Comparison of ENCODE assay signal across 8 mouse cellular contexts in genomic region chr12:104440087-104440760, GRCm38 (mm10). TPM values are rescaled to one million over a fixed set of nuclear protein-coding genes. Genes with fewer than 3 reads are reported as not detected.
DNase-seq lines count a peak whose midpoint lies in the region; ATAC-seq and TF ChIP-seq lines count a peak whose summit lies in the region.

No protein-coding gene starts in this region.

- no peaks in the 10 kb centered on the region for H3K36me3 ChIP-seq in heart, embryonic 10.5 days
- H3K36me3 ChIP-seq in kidney, embryonic 14.5 days (ENCODE audit: control insufficient read depth, insufficient read depth, low read length), result no peaks in the 10 kb centered on the region
- H3K36me3 ChIP-seq in limb, embryonic 12.5 days, result no peaks in the 10 kb centered on the region
- no peaks in the 10 kb centered on the region for H3K36me3 ChIP-seq in neural tube, embryonic 11.5 days (ENCODE audit: control insufficient read depth, insufficient read depth, low read length)

- DNase-seq in A20 (ENCODE audit: low read depth, low spot score), result peak; percentile 53
- DNase-seq in brain, adult 2 months (ENCODE audit: low read depth, low spot score), result peak; percentile 76
- peak; percentile 91 for DNase-seq in heart, embryonic 10.5 days (ENCODE audit: low spot score)
- peak; percentile 89 for DNase-seq in neural tube, embryonic 11.5 days (ENCODE audit: low spot score)
- DNase-seq in testis, postnatal 10 days (ENCODE audit: low spot score), result peak; percentile 94

- H3K4me2 ChIP-seq in kidney, embryonic 14.5 days (replicated peaks; ENCODE audit: low read depth, low read length), result no peak overlapping the region
- peak overlapping the region; percentile 18; the same call in 1 of the 2 replicates for H3K4me2 ChIP-seq in limb, embryonic 12.5 days
- no peak overlapping the region for H3K4me2 ChIP-seq in neural tube, embryonic 11.5 days (ENCODE audit: low read depth)

- H3K4me1 ChIP-seq in embryonic fibroblast, embryonic 13.5 days (ENCODE audit: control insufficient read depth, insufficient read depth, low read length), result no peaks in the 10 kb centered on the region
- peaks cover 8% of the 10 kb centered on the region; the same call in 1 of the 2 replicates for H3K4me1 ChIP-seq in heart, embryonic 10.5 days
- no peaks in the 10 kb centered on the region for H3K4me1 ChIP-seq in kidney, embryonic 14.5 days (ENCODE audit: control insufficient read depth, insufficient read depth, low read length)
- H3K4me1 ChIP-seq in limb, embryonic 12.5 days (replicated peaks), result peaks cover 5% of the 10 kb centered on the region; the same call in 1 of the 2 replicates
- H3K4me1 ChIP-seq in neural tube, embryonic 11.5 days (ENCODE audit: control insufficient read depth, insufficient read depth, low read length), result no peaks in the 10 kb centered on the region

- TF ChIP-seq CTCF in embryonic fibroblast, embryonic 13.5 days (IDR thresholded peaks at IDR 0.05; ENCODE audit: borderline replicate concordance, insufficient read depth, low read length), result peak; percentile 71

- H3K4me3 ChIP-seq in embryonic fibroblast, embryonic 13.5 days (ENCODE audit: insufficient read depth, low read length), result no peak overlapping the region
- no peak overlapping the region for H3K4me3 ChIP-seq in heart, embryonic 10.5 days
- H3K4me3 ChIP-seq in kidney, embryonic 14.5 days (ENCODE audit: low read length), result no peak overlapping the region
- no peak overlapping the region for H3K4me3 ChIP-seq in limb, embryonic 12.5 days (replicated peaks)
- H3K4me3 ChIP-seq in neural tube, embryonic 11.5 days (ENCODE audit: low read depth, low read length), result no peak overlapping the region

- peak overlapping the region; percentile 23; the same call in 1 of the 2 replicates for H3K9ac ChIP-seq in kidney, embryonic 14.5 days (ENCODE audit: low read depth, low read length)
- no peak overlapping the region for H3K9ac ChIP-seq in limb, embryonic 12.5 days (replicated peaks)
- no peak overlapping the region for H3K9ac ChIP-seq in neural tube, embryonic 11.5 days (ENCODE audit: low read length)

- ATAC-seq in kidney, embryonic 14.5 days (ENCODE audit: low FRiP score, low TSS enrichment), result peak; percentile 81
- ATAC-seq in limb, embryonic 12.5 days (ENCODE audit: insufficient number of reproducible peaks, insufficient read depth, low FRiP score, low TSS enrichment, low read depth), result peak; percentile 65; the same call in 1 of the 2 replicates
- ATAC-seq in neural tube, embryonic 11.5 days (ENCODE audit: insufficient read depth, low FRiP score, low TSS enrichment), result peak; percentile 15; the same call in 1 of the 2 replicates

- H3K27ac ChIP-seq in embryonic fibroblast, embryonic 13.5 days (ENCODE audit: insufficient read depth, low read length), result no peak overlapping the region
- 0 out of 2 replicates have a peak overlapping the region, but pooled peaks have one; percentile 24 for H3K27ac ChIP-seq in heart, embryonic 10.5 days
- no peak overlapping the region for H3K27ac ChIP-seq in kidney, embryonic 14.5 days (ENCODE audit: low read depth, low read length)
- peak overlapping the region; percentile 62; the same call in 1 of the 2 replicates for H3K27ac ChIP-seq in limb, embryonic 12.5 days
- no peak overlapping the region for H3K27ac ChIP-seq in neural tube, embryonic 11.5 days (ENCODE audit: low read depth, low read length)

- peaks cover 48% of the 10 kb centered on the region for H3K27me3 ChIP-seq in heart, embryonic 10.5 days (ENCODE audit: insufficient read depth, poor library complexity, severe bottlenecking)
- H3K27me3 ChIP-seq in kidney, embryonic 14.5 days (ENCODE audit: control insufficient read depth, insufficient read depth, low read length), result no peaks in the 10 kb centered on the region
- peaks cover 38% of the 10 kb centered on the region for H3K27me3 ChIP-seq in limb, embryonic 12.5 days
- no peaks in the 10 kb centered on the region for H3K27me3 ChIP-seq in neural tube, embryonic 11.5 days (ENCODE audit: control insufficient read depth, insufficient read depth, low read length)

- 12% methylated on average over 22 of the region's 22 CpGs for WGBS in heart, embryonic 10.5 days
- 7% methylated on average over 22 of the region's 22 CpGs for WGBS in kidney, embryonic 14.5 days
- 7% methylated on average over 22 of the region's 22 CpGs for WGBS in limb, embryonic 12.5 days
- 11% methylated on average over 22 of the region's 22 CpGs for WGBS in neural tube, embryonic 11.5 days

- TF ChIP-seq POLR2A in embryonic fibroblast, embryonic 13.5 days (IDR thresholded peaks at IDR 0.05; ENCODE audit: low read depth, low read length), result no peak

- no peaks in the 10 kb centered on the region for H3K9me3 ChIP-seq in heart, embryonic 10.5 days
- no peaks in the 10 kb centered on the region for H3K9me3 ChIP-seq in kidney, embryonic 14.5 days (ENCODE audit: control insufficient read depth, low read length)
- no peaks in the 10 kb centered on the region for H3K9me3 ChIP-seq in limb, embryonic 12.5 days
- no peaks in the 10 kb centered on the region for H3K9me3 ChIP-seq in neural tube, embryonic 11.5 days (ENCODE audit: control insufficient read depth, low read length)

RNA-seq across cellular contexts. Expression of gene Gsc, which starts 32.9 kb away (rescaled TPM):
- 1.9 and 2.2 TPM in 2 replicates for polyA plus RNA-seq in embryonic fibroblast, embryonic 13.5 days (2011; ENCODE audit: insufficient read length, low read depth, missing spikeins)
- polyA plus RNA-seq in heart, embryonic 10.5 days (2016; fragmentation: Nextera tagmentation; extraction: Ambion mirVana), result 1.2 and 4.0 TPM in 2 replicates
- polyA plus RNA-seq in kidney, embryonic 14.5 days (2014; fragmentation: Nextera tagmentation; extraction: Ambion mirVana), result not detected in 2 replicates
- 29.0 and 32.3 TPM in 2 replicates for polyA plus RNA-seq in limb, embryonic 12.5 days (2016; fragmentation: Nextera tagmentation; extraction: Ambion mirVana)
- polyA plus RNA-seq in neural tube, embryonic 11.5 days (2014; fragmentation: Nextera tagmentation; extraction: Ambion mirVana), result 0.38 and 0.54 TPM in 2 replicates

RNA-seq across cellular contexts. Expression of gene Serpina3n, which starts 33.7 kb away (rescaled TPM):
- polyA plus RNA-seq in embryonic fibroblast, embryonic 13.5 days (2011; ENCODE audit: insufficient read length, low read depth, missing spikeins), result 3.0 and 7.2 TPM in 2 replicates
- polyA plus RNA-seq in heart, embryonic 10.5 days (2016; fragmentation: Nextera tagmentation; extraction: Ambion mirVana), result 0.08 and 0.09 TPM in 2 replicates
- not detected in 2 replicates for polyA plus RNA-seq in kidney, embryonic 14.5 days (2014; fragmentation: Nextera tagmentation; extraction: Ambion mirVana)
- not detected in 2 replicates for polyA plus RNA-seq in limb, embryonic 12.5 days (2016; fragmentation: Nextera tagmentation; extraction: Ambion mirVana)
- polyA plus RNA-seq in neural tube, embryonic 11.5 days (2014; fragmentation: Nextera tagmentation; extraction: Ambion mirVana), result not detected in 2 replicates

Comparison
In these comparisons a context has a peak if more than half of its experiments do, and no peak if none do; other contexts are left out.
1. H3K27ac ChIP-seq: peak in heart, embryonic 10.5 days (single experiment) and limb, embryonic 12.5 days (single experiment); none in embryonic fibroblast, embryonic 13.5 days (single experiment), kidney, embryonic 14.5 days (single experiment) and neural tube, embryonic 11.5 days (single experiment).
2. ATAC-seq: peak in every context shown above with its lines; median percentile 81 in kidney, embryonic 14.5 days; 65 in limb, embryonic 12.5 days; 15 in neural tube, embryonic 11.5 days.
3. Peak in every context shown above with its lines, with median percentiles within 50 percentile points of each other: DNase-seq.